Mouse (Mus musculus) bone marrow, adult 2 months (tissue): Measurements from ENCODE around the gene Crb2.

Source experiments
- CTCF ChIP-seq: fragments of 200-500 bp; IDR thresholded peaks from 2 replicates; pipeline ENCODE4 v1.5.1; 2011; ENCODE audit warnings: low read length, control low read depth; ENCODE audit not compliant: control insufficient read depth, insufficient read depth
- POLR2A ChIP-seq: fragments of 200-500 bp; IDR thresholded peaks from 2 replicates; pipeline ENCODE4 v1.6.1; 2011; ENCODE audit warnings: low read depth, mild to moderate bottlenecking, control low read depth, low read length, borderline replicate concordance; ENCODE audit not compliant: control insufficient read depth

DNA sequence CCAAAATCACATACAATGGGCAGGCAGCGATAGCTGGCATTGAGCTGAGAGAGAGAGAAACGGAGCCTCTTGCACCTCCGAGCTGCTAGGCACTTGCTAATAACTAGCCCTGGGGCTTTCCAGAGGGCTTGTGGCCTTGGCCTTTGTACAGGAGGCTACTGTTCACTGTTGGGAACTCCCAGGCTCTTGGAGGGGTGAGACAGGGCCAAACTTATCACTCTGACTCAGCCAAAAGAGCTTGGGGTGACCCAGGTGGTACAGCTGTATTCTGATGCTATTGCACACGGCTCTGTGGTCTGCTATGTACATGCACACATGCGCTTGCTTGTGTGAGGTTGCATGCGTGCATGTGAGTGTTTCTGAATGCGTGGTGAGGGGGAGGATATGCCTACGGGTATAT lies 6.3 kb upstream of the Crb2 start:
- TF ChIP-seq POLR2A (no peak), CTCF (no peak)
